Mouse (Mus musculus) forebrain, embryonic 13.5 days (tissue): ENCODE measurements around the gene Cplx2. TPM values are rescaled to one million over a fixed set of nuclear protein-coding genes. Genes with fewer than 3 reads are reported as not detected.

Experiments used
- polyA plus RNA-seq: library from polyadenylated mRNA; unstranded; fragments of >200 nt; fragmentation: Nextera tagmentation; extraction: Ambion mirVana; gene quantifications from 2 replicates; pipeline ENCODE4 v1.2.1, GENCODE M21; 2015

Cplx2 gene
- polyA plus RNA-seq, 1 experiment from 2014 or later = 20.0 TPM

Other genes starting within 250 kb of the Cplx2 start
- 0.08 and 0.19 TPM in 2 replicates for gene Hrh2, start 179.2 kb upstream of the Cplx2 start, polyA plus RNA-seq
- 108 and 113 TPM in 2 replicates for gene Thoc3, start 97.5 kb downstream of the Cplx2 start, polyA plus RNA-seq
- 17.7 and 17.8 TPM in 2 replicates for gene Simc1, start 132.4 kb downstream of the Cplx2 start, polyA plus RNA-seq
- 262 and 276 TPM in 2 replicates for gene 4833439L19Rik, start 194.1 kb downstream of the Cplx2 start, polyA plus RNA-seq
- 52.1 and 53.5 TPM in 2 replicates for gene Arl10, start 203.7 kb downstream of the Cplx2 start, polyA plus RNA-seq
- 59.6 and 66.2 TPM in 2 replicates for gene Nop16, start 218.7 kb downstream of the Cplx2 start, polyA plus RNA-seq
- gene Higd2a, start 218.9 kb downstream of the Cplx2 start, polyA plus RNA-seq = 204 and 209 TPM in 2 replicates
- 57.2 and 60.3 TPM in 2 replicates for gene Cltb, start 240.0 kb downstream of the Cplx2 start, polyA plus RNA-seq